Mouse (Mus musculus) forebrain, postnatal 0 days (tissue): ENCODE data around the gene Olfr374. TPM values are rescaled to one million over a fixed set of nuclear protein-coding genes. Genes with fewer than 3 reads are reported as not detected.
"Not testable (repeated sequence)": the region's sequence is repeated elsewhere in the genome, so short reads cannot be mapped to it uniquely, and the experiment has no call there.

ENCODE experiments used
- ATAC-seq: fragments of 200-750 bp; cut with Nextera tagmentation; 2 replicates; pipeline ENCODE4 v1.8.0; 2017; ENCODE audit warnings: mild to moderate bottlenecking, moderate library complexity
- DNase-seq: peaks from one replicate; pipeline ENCODE4 v3.0.0-alpha.2; 2015
- H3K27ac ChIP-seq: fragments of 300-500 bp; sonication (generic); 2 replicates; pipeline ENCODE4 v1.5.1; 2014; ENCODE audit warnings: low read depth, mild to moderate bottlenecking, antibody characterized with exemption, low read length, moderate library complexity, mixed read lengths
- H3K27me3 ChIP-seq: fragments of 300-500 bp; sonication (generic); 2 replicates; pipeline ENCODE4 v1.6.1; 2014; ENCODE audit warnings: mild to moderate bottlenecking, low read length, mixed read lengths; ENCODE audit not compliant: insufficient read depth
- H3K36me3 ChIP-seq: fragments of 300-500 bp; sonication (generic); 2 replicates; pipeline ENCODE4 v1.6.1; 2014; ENCODE audit warnings: mild to moderate bottlenecking, moderate library complexity; ENCODE audit not compliant: insufficient read depth
- H3K4me1 ChIP-seq: fragments of 300-500 bp; sonication (generic); 2 replicates; pipeline ENCODE4 v1.6.1; 2014; ENCODE audit warnings: antibody characterized with exemption; ENCODE audit not compliant: insufficient read depth
- H3K4me2 ChIP-seq: fragments of 300-500 bp; sonication (generic); 2 replicates; pipeline ENCODE4 v1.6.1; 2014; ENCODE audit warnings: low read depth, mild to moderate bottlenecking, moderate library complexity
- H3K4me3 ChIP-seq: fragments of 300-500 bp; sonication (generic); 2 replicates; pipeline ENCODE4 v1.5.1; 2014; ENCODE audit warnings: low read depth, low read length, mixed read lengths
- H3K9ac ChIP-seq: fragments of 300-500 bp; sonication (generic); 2 replicates; pipeline ENCODE4 v1.6.1; 2014; ENCODE audit warnings: mild to moderate bottlenecking
- H3K9me3 ChIP-seq: fragments of 300-500 bp; sonication (generic); 2 replicates; pipeline ENCODE4 v1.6.1; 2016; ENCODE audit warnings: low read length
- CTCF ChIP-seq: sonication (generic); IDR thresholded peaks from 2 replicates; pipeline ENCODE4 v1.5.1; 2016; ENCODE audit warnings: antibody characterized with exemption, control low read depth, low read depth
- WGBS: fragments of 180-500 bp; shearing (Covaris S2); extraction: QIAGEN DNeasy Blood & Tissue Kit; methylation state at CpG from one replicate; pipeline ENCODE4 v1.1.7; 2014; 5-methylcytosine and 5-hydroxymethylcytosine counted together
- polyA plus RNA-seq: library from polyadenylated mRNA; unstranded; fragments of >200 nt; fragmentation: Nextera tagmentation; extraction: Ambion mirVana; gene quantifications from 2 replicates; pipeline ENCODE4 v1.2.1, GENCODE M21; 2015
- total RNA-seq: library from RNA; depleted of rRNA; stranded (reverse); fragments of >200 nt; gene quantifications from 2 replicates; pipeline ENCODE4 v1.2.3, GENCODE M21; 2014; rRNA removed

Olfr374 gene
- not detected in 2 replicates for total RNA-seq
- not detected in 2 replicates for polyA plus RNA-seq

GRCm38 (mm10) chr8:72106740-72107139 is at the start of gene Olfr374:
TSS of gene Olfr374 (plus strand) at chr8:72107040.
- H3K9ac ChIP-seq, result no peak within 1 kb of the TSS
- no peak for TF ChIP-seq CTCF
- no peak for ATAC-seq
- H3K4me2 ChIP-seq, result no peak within 1 kb of the TSS
- H3K4me3 ChIP-seq, result no peak within 1 kb of the TSS
- no peaks in the 10 kb centered on the region for H3K36me3 ChIP-seq
- H3K4me1 ChIP-seq, result no peaks in the 10 kb centered on the region
- 86% methylated on average over 3 of the region's 3 CpGs for WGBS
- DNase-seq, result no peak
- no peak within 1 kb of the TSS for H3K27ac ChIP-seq
- H3K9me3 ChIP-seq, result no peaks in the 10 kb centered on the region
- H3K27me3 ChIP-seq, result no peaks in the 10 kb centered on the region

DNA sequence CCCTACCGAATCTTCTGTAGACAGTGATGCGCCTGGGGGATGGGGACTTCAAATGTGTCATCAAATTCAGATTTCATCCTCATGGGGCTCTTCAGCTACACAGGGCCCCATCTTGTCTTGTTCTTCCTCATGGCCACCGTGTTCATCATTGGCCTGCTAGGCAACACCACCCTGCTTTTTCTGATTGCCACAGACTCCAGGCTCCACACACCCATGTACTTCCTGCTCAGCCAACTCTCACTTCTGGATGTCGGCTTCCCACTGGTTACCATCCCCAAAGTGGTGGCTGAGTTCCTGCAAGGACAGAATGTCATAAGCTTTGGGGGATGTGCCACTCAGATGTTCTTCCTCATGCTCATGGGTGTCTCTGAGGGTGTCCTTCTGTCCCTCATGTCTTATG is 49.2 kb upstream of the Olfr374 start:
- not testable (repeated sequence) for H3K4me1 ChIP-seq, H3K9me3 ChIP-seq, ATAC-seq, H3K4me3 ChIP-seq, H3K4me2 ChIP-seq, H3K36me3 ChIP-seq, DNase-seq, H3K27ac ChIP-seq, H3K9ac ChIP-seq, H3K27me3 ChIP-seq
- WGBS, result 89% methylated on average over 3 of the region's 4 CpGs

GRCm38 (mm10) chr8:72066819-72067399 is 39.9 kb upstream of the Olfr374 start:
- not testable (repeated sequence) for H3K27me3 ChIP-seq, ATAC-seq, H3K4me2 ChIP-seq, H3K27ac ChIP-seq, H3K4me3 ChIP-seq, H3K4me1 ChIP-seq, H3K9me3 ChIP-seq, H3K9ac ChIP-seq, H3K36me3 ChIP-seq, DNase-seq
- 81% methylated on average over 1 of the region's 1 CpGs for WGBS

DNA sequence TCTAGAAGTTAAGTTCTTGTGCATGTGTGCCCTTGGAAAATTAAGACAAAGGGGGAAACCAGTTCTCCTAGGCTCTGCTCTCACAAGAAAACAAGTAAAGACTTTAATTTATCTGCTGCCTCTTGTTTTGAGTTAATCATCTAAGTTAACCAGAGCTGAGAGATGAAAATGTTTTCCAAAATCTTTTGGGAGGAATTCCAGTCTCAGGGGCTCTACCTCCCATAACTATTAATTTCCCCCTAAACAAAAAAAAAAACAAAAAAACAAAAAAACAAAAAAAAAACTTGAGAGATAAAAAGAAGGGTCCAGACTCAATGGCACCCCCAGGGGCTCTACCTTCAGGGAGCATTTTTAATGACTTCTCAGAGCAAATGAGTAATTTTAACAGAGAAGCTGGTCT is 24.0 kb upstream of the Olfr374 start, which contains the start of gene Olfr373:
Gene Olfr373 (plus strand): TSS at position 301 of the 400 bp plus-strand sequence.
- H3K4me1 ChIP-seq, H3K36me3 ChIP-seq, H3K9ac ChIP-seq, DNase-seq, H3K27me3 ChIP-seq, H3K4me3 ChIP-seq, ATAC-seq, H3K27ac ChIP-seq, H3K4me2 ChIP-seq, H3K9me3 ChIP-seq: not testable (repeated sequence)

GRCm38 (mm10) chr8:72084744-72085143 is 22.1 kb upstream of the Olfr374 start:
- Histone ChIP-seq H3K36me3 (no peaks in the 10 kb centered on the region), H3K4me2 (no peak overlapping the region), H3K27ac (no peak overlapping the region), H3K9ac (no peak overlapping the region), H3K4me3 (no peak overlapping the region), H3K9me3 (no peaks in the 10 kb centered on the region), H3K4me1 (no peaks in the 10 kb centered on the region), H3K27me3 (no peaks in the 10 kb centered on the region)
- ATAC-seq, result no peak
- TF ChIP-seq CTCF, result no peak
- DNase-seq, result no peak
- 72% methylated on average over 5 of the region's 5 CpGs for WGBS

GRCm38 (mm10) chr8:72087611-72088010 is 19.2 kb upstream of the Olfr374 start:
- H3K4me1 ChIP-seq, H3K4me3 ChIP-seq, H3K36me3 ChIP-seq, H3K27ac ChIP-seq, H3K9me3 ChIP-seq, H3K27me3 ChIP-seq, H3K9ac ChIP-seq, H3K4me2 ChIP-seq, DNase-seq, ATAC-seq: not testable (repeated sequence)
- 84% methylated on average over 3 of the region's 3 CpGs for WGBS

DNA sequence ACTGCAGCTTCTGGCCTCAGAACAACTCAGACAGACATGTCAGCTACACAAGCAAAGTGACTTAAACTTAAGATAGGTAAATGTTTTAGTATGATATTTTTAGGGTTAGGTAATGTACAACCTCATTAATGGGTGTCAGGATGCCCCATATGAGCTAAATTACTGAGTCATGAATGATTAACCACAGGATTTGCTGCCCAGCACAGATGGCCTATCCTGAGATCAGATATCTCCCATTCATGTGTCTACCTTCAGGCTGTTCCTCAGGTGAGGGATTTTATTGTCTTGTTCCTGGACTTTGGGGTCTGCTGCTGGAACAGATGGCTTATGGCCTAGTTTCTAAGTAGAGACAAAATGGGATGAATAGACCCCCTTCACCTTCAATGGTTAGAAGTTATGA is 10.1 kb upstream of the Olfr374 start:
- not testable (repeated sequence) for H3K4me2 ChIP-seq, ATAC-seq, H3K4me1 ChIP-seq, H3K36me3 ChIP-seq, H3K9ac ChIP-seq, H3K9me3 ChIP-seq, H3K27me3 ChIP-seq, DNase-seq, H3K27ac ChIP-seq, H3K4me3 ChIP-seq

- 69% methylated on average over 6 of the region's 7 CpGs for WGBS
- ATAC-seq, H3K9ac ChIP-seq, DNase-seq, H3K4me3 ChIP-seq, H3K4me2 ChIP-seq, H3K9me3 ChIP-seq, H3K27me3 ChIP-seq, H3K36me3 ChIP-seq, H3K4me1 ChIP-seq, H3K27ac ChIP-seq: not testable (repeated sequence)
Measured at GRCm38 (mm10) chr8:72099377-72100103, 7.3 kb upstream of the Olfr374 start.
